Mouse (Mus musculus) intestine, embryonic 14.5 days (tissue): ENCODE data around the gene Rnf10. TPM values are rescaled to one million over a fixed set of nuclear protein-coding genes. Genes with fewer than 3 reads are reported as not detected.

ENCODE experiments used
- ATAC-seq: fragments of 200-750 bp; cut with Nextera tagmentation; replicated peaks from 2 replicates; pipeline ENCODE4 v1.8.0; 2017; ENCODE audit warnings: low read depth, moderate number of reproducible peaks, moderate TSS enrichment, moderate library complexity; ENCODE audit not compliant: low FRiP score, low TSS enrichment
- DNase-seq: peaks from one replicate; pipeline ENCODE4 v3.0.0-alpha.2; 2018; ENCODE audit warnings: low spot score
- H3K27ac ChIP-seq: fragments of 300-500 bp; sonication (generic); 2 replicates; pipeline ENCODE4 v1.5.1; 2014; ENCODE audit warnings: low read depth, mild to moderate bottlenecking, control low read depth
- H3K27me3 ChIP-seq: fragments of 300-500 bp; sonication (generic); replicated peaks from 2 replicates; pipeline ENCODE4 v1.6.1; 2014; ENCODE audit warnings: low read length, control low read depth; ENCODE audit not compliant: control insufficient read depth, insufficient read depth
- H3K36me3 ChIP-seq: fragments of 300-500 bp; sonication (generic); 2 replicates; pipeline ENCODE4 v1.6.1; 2014; ENCODE audit warnings: low read length, control low read depth; ENCODE audit not compliant: control insufficient read depth, insufficient read depth
- H3K4me1 ChIP-seq: fragments of 300-500 bp; sonication (generic); replicated peaks from 2 replicates; pipeline ENCODE4 v1.6.1; 2014; ENCODE audit warnings: low read length, control low read depth, mixed read lengths; ENCODE audit not compliant: control insufficient read depth, insufficient read depth
- H3K4me2 ChIP-seq: fragments of 300-500 bp; sonication (generic); 2 replicates; pipeline ENCODE4 v1.6.1; 2014; ENCODE audit warnings: low read length
- H3K4me3 ChIP-seq: fragments of 300-500 bp; sonication (generic); 2 replicates; pipeline ENCODE4 v1.5.1; 2014; ENCODE audit warnings: low read depth, low read length, control low read depth, mixed read lengths
- H3K9ac ChIP-seq: fragments of 300-500 bp; sonication (generic); 2 replicates; pipeline ENCODE4 v1.6.1; 2014; ENCODE audit warnings: mild to moderate bottlenecking, low read length
- H3K9me3 ChIP-seq: fragments of 300-500 bp; sonication (generic); 2 replicates; pipeline ENCODE4 v1.6.1; 2016; ENCODE audit warnings: low read length, control low read depth; ENCODE audit not compliant: control insufficient read depth
- WGBS: fragments of 180-500 bp; shearing (Covaris S2); extraction: QIAGEN DNeasy Blood & Tissue Kit; methylation state at CpG from one replicate; pipeline ENCODE4 v1.1.7; 2014; 5-methylcytosine and 5-hydroxymethylcytosine counted together
- polyA plus RNA-seq: library from polyadenylated mRNA; unstranded; fragments of >200 nt; fragmentation: Nextera tagmentation; extraction: Ambion mirVana; gene quantifications from 2 replicates; pipeline ENCODE4 v1.2.1, GENCODE M21; 2014

Rnf10 gene
- polyA plus RNA-seq, 1 experiment from 2014 or later = 69.6 TPM

- 4% methylated on average over 45 of the region's 45 CpGs for WGBS
These were observed 6.7 kb upstream of the Rnf10 start, which contains the start of gene Coq5 for GRCm38 (mm10) chr5:115279226-115280049. Gene Coq5, plus strand, starts transcription at chr5:115279666.

GRCm38 (mm10) chr5:115278785-115279184 is 6.1 kb upstream of the Rnf10 start:
- Histone ChIP-seq H3K4me2 (no peak overlapping the region), H3K36me3 (peaks cover 8% of the 10 kb centered on the region), H3K9ac (no peak overlapping the region), H3K27ac (no peak overlapping the region), H3K4me1 (no peaks in the 10 kb centered on the region), H3K9me3 (no peaks in the 10 kb centered on the region), H3K4me3 (no peak overlapping the region), H3K27me3 (no peaks in the 10 kb centered on the region)
- WGBS = 59% methylated on average over 2 of the region's 2 CpGs
- ATAC-seq = no peak
- DNase-seq = no peak

More at GRCm38 (mm10) chr5:115279226-115280049, 6.7 kb upstream of the Rnf10 start, which contains the start of gene Coq5:
- Histone ChIP-seq H3K4me3 (peak within 1 kb of the TSS; percentile 97), H3K4me2 (peak within 1 kb of the TSS; percentile 50), H3K4me1 (no peaks in the 10 kb centered on the region), H3K36me3 (peaks cover 14% of the 10 kb centered on the region), H3K27me3 (no peaks in the 10 kb centered on the region), H3K9me3 (no peaks in the 10 kb centered on the region), H3K27ac (peak within 1 kb of the TSS; percentile 38; the same call in 1 of the 2 replicates), H3K9ac (peak within 1 kb of the TSS; percentile 83)
- peak; percentile 74 for ATAC-seq
- DNase-seq = peak; percentile 91

GRCm38 (mm10) chr5:115278053-115278452 is 5.4 kb upstream of the Rnf10 start:
- DNase-seq (no peak), ATAC-seq (no peak)
- H3K4me3 ChIP-seq = no peak overlapping the region
- H3K36me3 ChIP-seq = 0 out of 2 replicates have a peak, but pooled peaks cover under 1% of the 10 kb centered on the region
- no peak overlapping the region for H3K27ac ChIP-seq
- H3K4me2 ChIP-seq = no peak overlapping the region
- H3K27me3 ChIP-seq = no peaks in the 10 kb centered on the region
- H3K9me3 ChIP-seq = no peaks in the 10 kb centered on the region
- WGBS = 59% methylated on average over 1 of the region's 1 CpGs
- H3K4me1 ChIP-seq = peaks cover 3% of the 10 kb centered on the region
- H3K9ac ChIP-seq = no peak overlapping the region

GRCm38 (mm10) chr5:115275998-115276397 is 3.3 kb upstream of the Rnf10 start:
- Histone ChIP-seq H3K4me1 (peaks cover 9% of the 10 kb centered on the region), H3K4me3 (no peak overlapping the region), H3K9me3 (no peaks in the 10 kb centered on the region), H3K27me3 (no peaks in the 10 kb centered on the region), H3K4me2 (no peak overlapping the region), H3K9ac (no peak overlapping the region), H3K27ac (no peak overlapping the region), H3K36me3 (no peaks in the 10 kb centered on the region)
- ATAC-seq (no peak), DNase-seq (no peak)
- 37% methylated on average over 14 of the region's 14 CpGs for WGBS

GRCm38 (mm10) chr5:115274771-115275170 is 2.1 kb upstream of the Rnf10 start:
- Histone ChIP-seq H3K9ac (no peak overlapping the region), H3K4me2 (no peak overlapping the region), H3K27ac (no peak overlapping the region), H3K9me3 (no peaks in the 10 kb centered on the region), H3K27me3 (no peaks in the 10 kb centered on the region), H3K36me3 (no peaks in the 10 kb centered on the region), H3K4me3 (no peak overlapping the region), H3K4me1 (peaks cover 21% of the 10 kb centered on the region)
- DNase-seq = no peak
- 89% methylated on average over 1 of the region's 1 CpGs for WGBS
- ATAC-seq = no peak

GRCm38 (mm10) chr5:115274353-115274752 is 1.7 kb upstream of the Rnf10 start:
- DNase-seq (no peak), ATAC-seq (no peak)
- H3K9ac ChIP-seq = no peak overlapping the region
- H3K9me3 ChIP-seq = no peaks in the 10 kb centered on the region
- 57% methylated on average over 1 of the region's 1 CpGs for WGBS
- H3K4me2 ChIP-seq = no peak overlapping the region
- no peak overlapping the region for H3K27ac ChIP-seq
- H3K27me3 ChIP-seq = no peaks in the 10 kb centered on the region
- peaks cover 25% of the 10 kb centered on the region for H3K4me1 ChIP-seq
- no peak overlapping the region for H3K4me3 ChIP-seq
- H3K36me3 ChIP-seq = peaks cover 3% of the 10 kb centered on the region

GRCm38 (mm10) chr5:115273549-115274135 is 944 bp upstream of the Rnf10 start:
- Histone ChIP-seq H3K27ac (peak overlapping the region; percentile 69; the same call in 1 of the 2 replicates), H3K9me3 (no peaks in the 10 kb centered on the region), H3K4me2 (peak overlapping the region; percentile 91), H3K27me3 (no peaks in the 10 kb centered on the region), H3K9ac (no peak overlapping the region), H3K4me3 (peak overlapping the region; percentile 97; the same call in 1 of the 2 replicates), H3K36me3 (peaks cover 9% of the 10 kb centered on the region), H3K4me1 (peaks cover 32% of the 10 kb centered on the region)
- 78% methylated on average over 6 of the region's 6 CpGs for WGBS
- ATAC-seq = no peak
- no peak for DNase-seq

- H3K27ac ChIP-seq = peak overlapping the region; percentile 69; the same call in 1 of the 2 replicates
- peaks cover 35% of the 10 kb centered on the region for H3K4me1 ChIP-seq
- H3K4me2 ChIP-seq = peak overlapping the region; percentile 91
- under 1% methylated on average over 62 of the region's 77 CpGs for WGBS
- H3K9me3 ChIP-seq = no peaks in the 10 kb centered on the region
- ATAC-seq (peak; percentile 61), DNase-seq (no peak)
- H3K36me3 ChIP-seq = peaks cover 21% of the 10 kb centered on the region
- no peaks in the 10 kb centered on the region for H3K27me3 ChIP-seq
- peak overlapping the region; percentile 95 for H3K9ac ChIP-seq
- peak overlapping the region; percentile 97 for H3K4me3 ChIP-seq
These were observed 527 bp downstream of the Rnf10 start for GRCm38 (mm10) chr5:115271931-115272811.
